Comparison of ENCODE assay signal across 15 mouse cellular contexts in the genomic region with DNA sequence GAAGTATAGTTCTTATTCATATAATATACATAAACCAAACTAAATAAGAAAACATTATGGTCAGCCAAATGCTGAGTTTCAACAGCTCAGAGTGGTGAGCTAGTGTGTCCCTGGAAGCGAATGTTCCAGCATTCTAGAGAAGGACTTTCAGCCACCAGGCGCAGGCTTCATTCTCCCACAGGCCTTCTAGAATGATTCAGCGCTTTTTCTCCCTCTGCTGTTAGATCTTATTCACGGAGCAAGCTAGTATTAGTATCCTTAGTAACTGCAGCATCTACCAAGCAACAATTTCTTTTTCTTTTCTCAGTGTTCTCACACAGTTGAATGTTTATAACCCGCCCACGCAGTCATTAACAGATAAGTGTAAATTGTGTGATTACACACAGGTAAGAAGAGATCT. TPM values are rescaled to one million over a fixed set of nuclear protein-coding genes. Genes with fewer than 3 reads are reported as not detected.
DNase-seq lines count a peak whose midpoint lies in the region; ATAC-seq and TF ChIP-seq lines count a peak whose summit lies in the region.
"Had no signal": no experiment of that assay in that cellular context is flagged by ENCODE, and none has a peak within 500 bp of the region (broad histone marks: within the 10 kb centered on the region; RNA-seq: fewer than 3 reads in every experiment).

No protein-coding gene starts in this region.

- intact Hi-C loops in gastrocnemius, adult 2 months (cut with DNase I): no loop called here
- intact Hi-C loops in gastrocnemius, postnatal 14 days (cut with DNase I; ENCODE audit: low total_unique reads): no loop called here

- H3K36me3 ChIP-seq in midbrain, embryonic 14.5 days (ENCODE audit: control insufficient read depth, insufficient read depth, low read length): peaks cover 10% of the 10 kb centered on the region
- peaks cover 16% of the 10 kb centered on the region for H3K36me3 ChIP-seq in midbrain, embryonic 13.5 days
- H3K36me3 ChIP-seq: hindbrain, embryonic 12.5 days had no signal

- no peak overlapping the region for H3K4me3 ChIP-seq in gastrocnemius, adult 2 months
- no peak overlapping the region for H3K4me3 ChIP-seq in midbrain, embryonic 14.5 days (replicated peaks; ENCODE audit: low read depth, low read length)
- no peak overlapping the region for H3K4me3 ChIP-seq in midbrain, embryonic 13.5 days (replicated peaks)
- H3K4me3 ChIP-seq: hindbrain, embryonic 12.5 days; limb, embryonic 13.5 days; midbrain, embryonic 15.5 days had no signal

- DNase-seq in gastrocnemius, adult 2 months: no peak
- no peak for DNase-seq in gastrocnemius, postnatal 14 days
- peak; percentile 30 for DNase-seq in midbrain, embryonic 14.5 days
- peak; percentile 21 for DNase-seq in adipocyte (ENCODE audit: low spot score)
- no peak for DNase-seq in cerebellum, postnatal 25 days
- DNase-seq: cerebellum, postnatal 10 days; kidney, adult 2 months; lung, postnatal 36 days; right cerebral cortex, postnatal 25 days had no signal

- ATAC-seq in midbrain, embryonic 14.5 days (ENCODE audit: low FRiP score, low TSS enrichment): no peak
- ATAC-seq in midbrain, embryonic 13.5 days: no peak
- ATAC-seq in megakaryocyte-erythroid progenitor cell, adult 5-6 weeks (replicated peaks; ENCODE audit: low FRiP score, low TSS enrichment, poor library complexity, severe bottlenecking): peak; percentile 54
- no peak for ATAC-seq in cerebellum, adult (ENCODE audit: insufficient number of reproducible peaks, low FRiP score, low TSS enrichment)
- ATAC-seq: midbrain, embryonic 15.5 days had no signal

- no peaks in the 10 kb centered on the region for H3K9me3 ChIP-seq in midbrain, embryonic 14.5 days (ENCODE audit: control insufficient read depth, low read length)
- no peaks in the 10 kb centered on the region for H3K9me3 ChIP-seq in midbrain, embryonic 13.5 days
- H3K9me3 ChIP-seq: hindbrain, embryonic 12.5 days; limb, embryonic 13.5 days; midbrain, embryonic 15.5 days had no signal

- no peak overlapping the region for H3K9ac ChIP-seq in midbrain, embryonic 14.5 days (replicated peaks; ENCODE audit: low read length)
- H3K9ac ChIP-seq in midbrain, embryonic 13.5 days (replicated peaks): no peak overlapping the region
- H3K9ac ChIP-seq: hindbrain, embryonic 12.5 days; limb, embryonic 13.5 days; midbrain, embryonic 15.5 days had no signal

- H3K27me3 ChIP-seq in midbrain, embryonic 14.5 days (ENCODE audit: control insufficient read depth, insufficient read depth, low read length): no peaks in the 10 kb centered on the region
- no peaks in the 10 kb centered on the region for H3K27me3 ChIP-seq in midbrain, embryonic 13.5 days
- H3K27me3 ChIP-seq: hindbrain, embryonic 12.5 days; limb, embryonic 13.5 days; midbrain, embryonic 15.5 days had no signal

- H3K27ac ChIP-seq in gastrocnemius, adult 2 months: peak overlapping the region; percentile 20; the same call in 1 of the 2 replicates
- H3K27ac ChIP-seq in midbrain, embryonic 14.5 days (replicated peaks; ENCODE audit: low read depth, low read length): no peak overlapping the region
- no peak overlapping the region for H3K27ac ChIP-seq in midbrain, embryonic 13.5 days
- H3K27ac ChIP-seq: hindbrain, embryonic 12.5 days; limb, embryonic 13.5 days; midbrain, embryonic 15.5 days had no signal

- WGBS in midbrain, embryonic 14.5 days: 86% methylated on average over 6 of the region's 6 CpGs
- 81% methylated on average over 6 of the region's 6 CpGs for WGBS in midbrain, embryonic 13.5 days

- no peaks in the 10 kb centered on the region for H3K4me1 ChIP-seq in midbrain, embryonic 14.5 days (ENCODE audit: control insufficient read depth, insufficient read depth, low read length)
- no peaks in the 10 kb centered on the region for H3K4me1 ChIP-seq in midbrain, embryonic 13.5 days (replicated peaks)
- H3K4me1 ChIP-seq: hindbrain, embryonic 12.5 days; limb, embryonic 13.5 days; midbrain, embryonic 15.5 days had no signal

- TF ChIP-seq CTCF in gastrocnemius, adult 2 months (IDR thresholded peaks at IDR 0.05): peak; percentile 14; the same call in 1 of the 2 replicates

- H3K4me2 ChIP-seq in midbrain, embryonic 14.5 days (ENCODE audit: low read length): no peak overlapping the region
- H3K4me2 ChIP-seq in midbrain, embryonic 13.5 days (replicated peaks): no peak overlapping the region
- H3K4me2 ChIP-seq: hindbrain, embryonic 12.5 days; limb, embryonic 13.5 days; midbrain, embryonic 15.5 days had no signal

RNA-seq across cellular contexts. Expression of a gene that starts 24.6 kb away (rescaled TPM):
- under 1 TPM; 0.15 to 0.20 TPM for total RNA-seq in gastrocnemius, adult 2 months (2021)
- under 1 TPM; 0.16 to 0.18 TPM for total RNA-seq in gastrocnemius, postnatal 14 days (2021)
- polyA plus RNA-seq in midbrain, embryonic 14.5 days (2014; fragmentation: Nextera tagmentation; extraction: Ambion mirVana): 225 and 247 TPM in 2 replicates
- polyA plus RNA-seq in midbrain, embryonic 13.5 days (2015; fragmentation: Nextera tagmentation; extraction: Ambion mirVana): 135 and 148 TPM in 2 replicates
- total RNA-seq in megakaryocyte-erythroid progenitor cell, adult 5-6 weeks (2014; fragmentation: Nextera tagmentation): not detected in 2 replicates
- total RNA-seq in megakaryocyte-erythroid progenitor cell, adult 5-6 weeks (2017): not detected in 2 replicates

RNA-seq across cellular contexts. Expression of a gene that starts 51.0 kb away (rescaled TPM):
- total RNA-seq in gastrocnemius, adult 2 months (2021): 10 to 100 TPM; 26.8 to 65.5 TPM
- 10 to 100 TPM; 50.8 to 58.8 TPM for total RNA-seq in gastrocnemius, postnatal 14 days (2021)
- polyA plus RNA-seq in midbrain, embryonic 14.5 days (2014; fragmentation: Nextera tagmentation; extraction: Ambion mirVana): 29.2 and 30.4 TPM in 2 replicates
- 17.2 and 19.3 TPM in 2 replicates for polyA plus RNA-seq in midbrain, embryonic 13.5 days (2015; fragmentation: Nextera tagmentation; extraction: Ambion mirVana)
- 4.1 and 5.8 TPM in 2 replicates for total RNA-seq in megakaryocyte-erythroid progenitor cell, adult 5-6 weeks (2014; fragmentation: Nextera tagmentation)
- total RNA-seq in megakaryocyte-erythroid progenitor cell, adult 5-6 weeks (2017): 5.1 and 8.6 TPM in 2 replicates

Comparison
In these comparisons a context has a peak if more than half of its experiments do, and no peak if none do; other contexts are left out.
1. DNase-seq: peak in midbrain, embryonic 14.5 days (single experiment) and adipocyte (single experiment); none in gastrocnemius, adult 2 months (single experiment), gastrocnemius, postnatal 14 days (single experiment) and cerebellum, postnatal 25 days (0 of 2).